Mouse (Mus musculus) lung, postnatal 14 days (tissue): Measurements from ENCODE around the gene Zfp541.
A peak's percentile ranks its signal among the peaks of the same experiment; 100 is the strongest.

Experiments used
- DNase-seq: peaks from one replicate; pipeline ENCODE4 v3.0.0; 2021

Zfp541 gene

GRCm38 (mm10) chr7:16045538-16045937 is 16.1 kb upstream of the Zfp541 start:
- no peak for DNase-seq

GRCm38 (mm10) chr7:16046101-16046480 is 15.5 kb upstream of the Zfp541 start:
- peak; percentile 73 for DNase-seq

GRCm38 (mm10) chr7:16046481-16047337 is 14.9 kb upstream of the Zfp541 start:
- DNase-seq = peak; percentile 78

GRCm38 (mm10) chr7:16047338-16048146 is 14.1 kb upstream of the Zfp541 start, which contains the start of gene Bicra:
Bicra (minus strand) TSS chr7:16047921.
- DNase-seq = peak; percentile 87

- peak; percentile 97 for DNase-seq
Measured at GRCm38 (mm10) chr7:16048164-16048564, 13.4 kb upstream of the Zfp541 start.

GRCm38 (mm10) chr7:16048675-16049575 is 12.7 kb upstream of the Zfp541 start:
- DNase-seq = peak; percentile 17

GRCm38 (mm10) chr7:16049576-16049915 is 12.1 kb upstream of the Zfp541 start:
- DNase-seq = no peak

GRCm38 (mm10) chr7:16050600-16050999 is 11.0 kb upstream of the Zfp541 start:
- no peak for DNase-seq

- DNase-seq = peak; percentile 88
Measured at GRCm38 (mm10) chr7:16051883-16052595, 9.6 kb upstream of the Zfp541 start.

GRCm38 (mm10) chr7:16052684-16053083 is 8.9 kb upstream of the Zfp541 start:
- peak; percentile 97 for DNase-seq

GRCm38 (mm10) chr7:16053105-16053504 is 8.5 kb upstream of the Zfp541 start:
- DNase-seq = no peak

- no peak for DNase-seq
Measured at GRCm38 (mm10) chr7:16054966-16055365, 6.6 kb upstream of the Zfp541 start.

GRCm38 (mm10) chr7:16055665-16056064 is 5.9 kb upstream of the Zfp541 start:
- no peak for DNase-seq

- DNase-seq = peak; percentile 37
Measured at GRCm38 (mm10) chr7:16056459-16057135, 5.0 kb upstream of the Zfp541 start.

GRCm38 (mm10) chr7:16057136-16057534 is 4.5 kb upstream of the Zfp541 start:
- no peak for DNase-seq

GRCm38 (mm10) chr7:16062099-16062420 is 446 bp downstream of the Zfp541 start:
- DNase-seq = no peak

- DNase-seq = no peak
Measured at GRCm38 (mm10) chr7:16063490-16063889, 1.9 kb downstream of the Zfp541 start.

- DNase-seq = no peak
Measured at GRCm38 (mm10) chr7:16070846-16071245, 9.2 kb downstream of the Zfp541 start.

- DNase-seq = no peak
Measured at GRCm38 (mm10) chr7:16071906-16072305, 10.3 kb downstream of the Zfp541 start.

GRCm38 (mm10) chr7:16079947-16080346 is 18.3 kb downstream of the Zfp541 start:
- DNase-seq = no peak

- DNase-seq = no peak
Measured at GRCm38 (mm10) chr7:16080581-16080980, 19.0 kb downstream of the Zfp541 start.

- no peak for DNase-seq
Measured at GRCm38 (mm10) chr7:16083361-16083760, 21.7 kb downstream of the Zfp541 start.
